Mouse (Mus musculus): Measurements from ENCODE around the gene Prr19. TPM values are rescaled to one million over a fixed set of nuclear protein-coding genes. Genes with fewer than 3 reads are reported as not detected.
A peak's percentile ranks its signal among the peaks of the same experiment; 100 is the strongest.
"Not testable (repeated sequence)": the region's sequence is repeated elsewhere in the genome, so short reads cannot be mapped to it uniquely, and the experiment has no call there.

Gene Prr19
- polyA plus RNA-seq (2012; rRNA removed): 0.16 and 0.20 TPM in 2 replicates

DNA sequence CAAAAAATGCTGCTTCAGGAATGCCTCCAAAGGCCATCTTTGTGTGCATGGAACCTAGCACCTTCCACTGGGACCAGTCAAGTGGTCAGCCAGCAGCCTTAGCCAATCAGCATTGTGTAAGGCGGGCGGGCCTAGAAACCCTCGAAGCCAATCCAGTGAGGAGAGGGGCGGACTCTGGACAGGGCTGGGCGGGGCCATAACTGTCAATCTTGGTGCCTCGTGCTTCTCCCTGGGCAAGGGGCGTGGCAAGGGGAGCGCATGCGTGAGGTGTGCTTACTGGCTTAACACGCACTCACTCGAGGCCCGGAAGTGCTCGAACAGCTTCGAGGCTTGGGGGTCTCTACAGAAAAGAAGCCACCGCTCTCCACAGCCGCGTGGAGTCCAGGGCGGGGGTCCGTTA is at the start of gene Prr19:
Gene Prr19, plus strand, starts transcription at position 349 of the 400 bp plus-strand sequence.
- TF ChIP-seq CTCF (IDR thresholded peaks at IDR 0.05; ENCODE audit: borderline replicate concordance, insufficient read depth, low read depth, low read length) (no peak), POLR2A (IDR thresholded peaks at IDR 0.05; ENCODE audit: borderline replicate concordance, insufficient read depth, low read length) (no peak)
- no peak for DNase-seq
- 65% methylated on average over 19 of the region's 19 CpGs for WGBS
- H3K27ac ChIP-seq (ENCODE audit: insufficient read depth, low read length): no peak within 1 kb of the TSS
- peaks cover 3% of the 10 kb centered on the region; the same call in 1 of the 2 replicates for H3K4me1 ChIP-seq (ENCODE audit: control insufficient read depth, insufficient read depth, low read length)
- no peaks in the 10 kb centered on the region for H3K27me3 ChIP-seq (ENCODE audit: control insufficient read depth, insufficient read depth, low read length)
- no peak within 1 kb of the TSS for H3K4me3 ChIP-seq (replicated peaks; ENCODE audit: insufficient read depth, low read depth, low read length)

DNA sequence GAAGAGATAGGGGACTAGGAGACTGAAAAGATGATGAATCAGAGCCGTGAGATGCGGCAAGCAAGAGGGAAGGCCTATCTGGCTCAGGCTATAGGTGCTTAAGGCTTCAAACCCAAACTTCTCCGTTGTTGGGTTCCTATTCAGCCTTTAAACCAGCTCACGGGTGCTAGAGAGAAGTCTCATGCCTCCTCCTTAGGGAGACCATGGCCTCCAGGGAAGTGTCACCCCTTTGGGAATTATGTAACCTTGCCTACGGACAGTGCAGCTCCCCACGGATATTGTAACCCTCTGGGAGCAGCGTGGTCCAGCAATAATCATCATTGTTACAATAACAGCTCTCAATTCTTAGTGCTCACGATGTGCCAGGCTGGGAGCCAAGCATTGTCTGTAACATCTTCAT is 49.4 kb upstream of the Prr19 start:
- peaks cover 16% of the 10 kb centered on the region; the same call in 1 of the 2 replicates for H3K4me1 ChIP-seq (ENCODE audit: control insufficient read depth, insufficient read depth, low read length)
- peak; percentile 52 to 66 for DNase-seq
- 16% methylated on average over 8 of the region's 8 CpGs for WGBS

DNA sequence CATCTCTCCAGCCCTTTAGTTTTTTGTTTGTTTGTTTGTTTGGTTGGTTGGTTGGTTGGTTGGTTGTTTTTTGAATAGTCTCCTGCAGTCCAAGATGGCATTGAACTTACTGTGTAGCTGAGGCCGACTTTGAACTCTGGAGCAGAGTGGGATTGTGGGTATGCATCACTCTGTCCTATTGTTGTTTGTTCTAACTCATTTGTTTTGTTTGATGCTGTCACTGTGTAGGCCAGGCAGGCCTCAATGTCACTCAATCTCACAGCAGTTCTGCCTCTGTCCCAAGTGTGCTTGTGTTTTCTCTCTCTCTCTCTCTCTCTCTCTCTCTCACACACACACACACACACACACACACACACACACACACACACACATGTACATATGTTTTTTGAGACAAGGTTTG is 39.3 kb upstream of the Prr19 start:
- no peaks in the 10 kb centered on the region for H3K27me3 ChIP-seq (ENCODE audit: control insufficient read depth, insufficient read depth, low read length)
- no peak overlapping the region for H3K4me3 ChIP-seq (replicated peaks; ENCODE audit: insufficient read depth, low read depth, low read length)
- peaks cover 2% of the 10 kb centered on the region; the same call in 1 of the 2 replicates for H3K4me1 ChIP-seq (ENCODE audit: control insufficient read depth, insufficient read depth, low read length)
- H3K27ac ChIP-seq (ENCODE audit: insufficient read depth, low read length): no peak overlapping the region
- WGBS: 72% methylated on average over 1 of the region's 1 CpGs
- no peak for TF ChIP-seq POLR2A (IDR thresholded peaks at IDR 0.05; ENCODE audit: borderline replicate concordance, insufficient read depth, low read length)
- TF ChIP-seq CTCF (IDR thresholded peaks at IDR 0.05; ENCODE audit: borderline replicate concordance, insufficient read depth, low read depth, low read length): no peak
- DNase-seq: no peak

More for the DNA sequence above, 49.4 kb upstream of the Prr19 start:
- H3K27ac ChIP-seq (ENCODE audit: insufficient read depth, low read length): peak overlapping the region; percentile 98
- no peak for TF ChIP-seq POLR2A (IDR thresholded peaks at IDR 0.05; ENCODE audit: borderline replicate concordance, insufficient read depth, low read length)
- no peak for TF ChIP-seq CTCF (IDR thresholded peaks at IDR 0.05; ENCODE audit: borderline replicate concordance, insufficient read depth, low read depth, low read length)
- H3K4me3 ChIP-seq (replicated peaks; ENCODE audit: insufficient read depth, low read depth, low read length): peak overlapping the region; percentile 72
- H3K27me3 ChIP-seq (ENCODE audit: control insufficient read depth, insufficient read depth, low read length): no peaks in the 10 kb centered on the region

DNA sequence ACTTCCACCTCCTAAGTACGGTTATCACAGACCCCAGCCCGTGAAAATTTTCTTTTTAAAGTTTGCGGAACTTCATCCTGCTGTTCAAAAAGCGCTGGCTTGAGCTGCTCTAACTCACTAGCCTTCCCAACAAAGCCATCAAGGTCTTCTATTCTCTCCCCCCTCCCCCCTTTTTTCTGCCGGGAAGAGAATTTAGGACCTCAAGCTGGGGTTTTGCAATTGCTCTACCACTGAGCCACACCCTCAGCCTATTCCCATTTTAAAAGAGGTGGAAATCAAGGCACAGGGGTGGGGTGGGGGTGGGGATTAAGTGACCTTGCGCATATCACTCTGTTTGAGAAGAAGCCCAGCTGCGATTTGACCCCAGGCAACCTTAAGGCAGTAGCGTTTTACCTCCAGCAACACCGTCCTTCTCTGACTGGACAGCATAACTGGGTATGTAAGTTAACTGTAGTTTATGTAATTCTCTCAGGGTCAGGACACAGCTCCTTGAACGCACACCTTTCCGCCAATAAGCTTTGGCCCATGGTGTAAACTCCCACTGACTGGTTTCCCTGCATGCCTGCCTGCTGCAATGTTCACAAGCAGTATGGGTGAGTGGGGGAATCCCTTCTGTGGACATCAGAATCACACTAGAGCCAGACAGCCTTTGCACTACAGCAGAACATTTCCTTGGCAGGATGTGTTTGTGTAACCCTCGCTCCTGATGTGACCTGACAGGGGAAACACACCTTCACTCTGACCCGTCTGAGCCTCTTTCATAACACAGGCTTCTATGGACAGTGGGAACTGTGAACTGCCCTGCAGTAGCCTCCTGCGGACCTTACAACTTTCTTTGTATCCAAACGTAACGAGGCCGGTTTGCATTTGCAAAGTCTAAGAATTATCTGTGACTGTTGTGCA is 37.0 kb upstream of the Prr19 start:
- Histone ChIP-seq H3K27me3 (ENCODE audit: control insufficient read depth, insufficient read depth, low read length) (no peaks in the 10 kb centered on the region), H3K4me3 (replicated peaks; ENCODE audit: insufficient read depth, low read depth, low read length) (no peak overlapping the region), H3K4me1 (ENCODE audit: control insufficient read depth, insufficient read depth, low read length) (peaks cover 7% of the 10 kb centered on the region; the same call in 1 of the 2 replicates), H3K27ac (ENCODE audit: insufficient read depth, low read length) (no peak overlapping the region)
- 55% methylated on average over 17 of the region's 17 CpGs for WGBS
- TF ChIP-seq POLR2A (IDR thresholded peaks at IDR 0.05; ENCODE audit: borderline replicate concordance, insufficient read depth, low read length) (no peak), CTCF (IDR thresholded peaks at IDR 0.05; ENCODE audit: borderline replicate concordance, insufficient read depth, low read depth, low read length) (no peak)
- peak in 1 of 2 experiments; percentile 8 for DNase-seq

DNA sequence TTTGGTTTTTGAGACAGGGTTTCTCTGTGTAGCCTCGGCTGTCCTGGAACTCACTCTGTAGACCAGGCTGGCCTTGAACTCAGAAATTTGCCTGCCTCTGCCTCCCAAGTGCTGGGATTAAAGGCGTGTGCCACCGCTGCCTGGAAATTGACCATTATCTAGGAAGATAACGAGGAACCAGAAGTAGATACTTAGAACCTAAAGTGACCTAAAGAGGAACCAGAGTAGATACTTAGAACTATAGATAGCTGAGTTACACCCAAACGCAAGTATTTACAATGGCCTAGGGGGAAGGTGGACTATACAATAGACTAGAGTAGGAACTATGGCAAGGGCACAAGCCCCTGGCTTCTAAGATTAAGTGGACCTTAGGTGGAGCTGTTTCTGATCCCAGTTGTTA is 35.5 kb upstream of the Prr19 start:
- not testable (repeated sequence) for H3K27me3 ChIP-seq (ENCODE audit: control insufficient read depth, insufficient read depth, low read length); H3K27ac ChIP-seq (ENCODE audit: insufficient read depth, low read length); DNase-seq; H3K4me3 ChIP-seq (replicated peaks; ENCODE audit: insufficient read depth, low read depth, low read length)
- 91% methylated on average over 5 of the region's 5 CpGs for WGBS
- peaks cover 19% of the 10 kb centered on the region for H3K4me1 ChIP-seq (ENCODE audit: control insufficient read depth, insufficient read depth, low read length)

GRCm38 (mm10) chr7:25266180-25266962 is 34.8 kb upstream of the Prr19 start:
- H3K4me1 ChIP-seq (ENCODE audit: control insufficient read depth, insufficient read depth, low read length): peaks cover 19% of the 10 kb centered on the region
- H3K27me3 ChIP-seq (ENCODE audit: control insufficient read depth, insufficient read depth, low read length): no peaks in the 10 kb centered on the region
- H3K4me3 ChIP-seq (replicated peaks; ENCODE audit: insufficient read depth, low read depth, low read length): no peak overlapping the region
- DNase-seq: peak in 1 of 2 experiments; percentile 16
- H3K27ac ChIP-seq (ENCODE audit: insufficient read depth, low read length): no peak overlapping the region
- TF ChIP-seq POLR2A (IDR thresholded peaks at IDR 0.05; ENCODE audit: borderline replicate concordance, insufficient read depth, low read length) (no peak), CTCF (IDR thresholded peaks at IDR 0.05; ENCODE audit: borderline replicate concordance, insufficient read depth, low read depth, low read length) (no peak)
- 91% methylated on average over 8 of the region's 8 CpGs for WGBS

DNA sequence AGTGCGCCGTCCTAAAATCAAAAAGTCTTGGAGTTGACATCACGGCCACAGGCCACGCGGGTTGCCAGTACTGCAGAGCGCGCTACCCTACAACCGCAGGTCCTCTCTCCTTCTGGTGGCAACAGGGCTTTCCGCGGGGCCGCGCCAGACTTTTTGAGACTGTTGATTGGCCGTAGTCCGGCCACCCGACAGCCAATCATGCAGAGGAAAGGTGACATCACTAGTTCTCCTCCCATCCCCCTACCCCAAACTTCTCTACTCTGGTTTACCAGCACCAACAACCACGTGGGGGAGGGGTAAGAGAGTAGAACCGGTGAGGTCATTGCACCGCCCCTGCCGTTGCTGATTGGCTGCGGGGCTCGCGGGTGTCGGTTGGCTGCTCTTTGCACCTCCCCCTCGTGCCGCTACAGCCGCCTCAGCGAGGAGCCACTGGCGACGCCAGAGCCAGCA is 33.9 kb upstream of the Prr19 start, which contains the start of gene Cic:
Gene Cic, plus strand, starts transcription at position 404 of the 450 bp plus-strand sequence.
- under 1% methylated on average over 29 of the region's 29 CpGs for WGBS
- DNase-seq: peak in 1 of 2 experiments; percentile 100

More for the DNA sequence above, 33.9 kb upstream of the Prr19 start, which contains the start of gene Cic:
- H3K27ac ChIP-seq (ENCODE audit: insufficient read depth, low read length): peak within 1 kb of the TSS; percentile 99
- peak within 1 kb of the TSS; percentile 96 for H3K4me3 ChIP-seq (replicated peaks; ENCODE audit: insufficient read depth, low read depth, low read length)
- TF ChIP-seq POLR2A (IDR thresholded peaks at IDR 0.05; ENCODE audit: borderline replicate concordance, insufficient read depth, low read length) (peak; percentile 41; the same call in 1 of the 2 replicates), CTCF (IDR thresholded peaks at IDR 0.05; ENCODE audit: borderline replicate concordance, insufficient read depth, low read depth, low read length) (no peak)
- no peaks in the 10 kb centered on the region for H3K27me3 ChIP-seq (ENCODE audit: control insufficient read depth, insufficient read depth, low read length)
- peaks cover 19% of the 10 kb centered on the region for H3K4me1 ChIP-seq (ENCODE audit: control insufficient read depth, insufficient read depth, low read length)

Data from cerebellum, adult 2 months (tissue).